Mouse (Mus musculus) right cerebral cortex, adult 18-20 months (tissue): ENCODE data around the gene Cd59a.
"Not testable (repeated sequence)": the region's sequence is repeated elsewhere in the genome, so short reads cannot be mapped to it uniquely, and the experiment has no call there.

Source experiments
- DNase-seq: peaks from one replicate; pipeline ENCODE4 v3.0.0; 2022; ENCODE audit warnings: mixed read lengths

The Cd59a gene

GRCm38 (mm10) chr2:104109528-104109927 is 13.9 kb downstream of the Cd59a start:
- no peak for DNase-seq

- no peak for DNase-seq
These were observed 14.4 kb downstream of the Cd59a start for GRCm38 (mm10) chr2:104110031-104110430.

- DNase-seq, result not testable (repeated sequence)
These were observed 15.7 kb downstream of the Cd59a start for GRCm38 (mm10) chr2:104111170-104111797.

DNA sequence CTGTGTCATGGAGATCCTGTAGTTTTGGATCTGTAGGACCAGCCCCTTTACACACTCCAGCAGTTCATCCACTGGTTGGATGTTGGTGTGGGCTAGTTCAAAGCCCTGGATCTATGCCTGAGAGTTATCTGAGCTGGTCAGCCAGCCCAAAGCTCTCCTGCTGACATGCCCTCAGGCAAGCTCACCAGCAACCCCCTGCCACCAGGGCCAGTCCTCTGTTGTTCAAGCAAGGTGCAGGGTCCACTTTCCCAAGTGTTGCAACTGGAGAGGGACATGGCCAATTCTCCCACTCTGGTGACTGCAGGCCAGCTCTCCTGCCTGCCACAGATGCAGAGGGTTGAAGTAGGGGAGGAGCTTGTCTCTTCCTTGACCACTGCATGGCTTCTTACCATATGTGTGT is 18.0 kb downstream of the Cd59a start:
- DNase-seq, result not testable (repeated sequence)

DNA sequence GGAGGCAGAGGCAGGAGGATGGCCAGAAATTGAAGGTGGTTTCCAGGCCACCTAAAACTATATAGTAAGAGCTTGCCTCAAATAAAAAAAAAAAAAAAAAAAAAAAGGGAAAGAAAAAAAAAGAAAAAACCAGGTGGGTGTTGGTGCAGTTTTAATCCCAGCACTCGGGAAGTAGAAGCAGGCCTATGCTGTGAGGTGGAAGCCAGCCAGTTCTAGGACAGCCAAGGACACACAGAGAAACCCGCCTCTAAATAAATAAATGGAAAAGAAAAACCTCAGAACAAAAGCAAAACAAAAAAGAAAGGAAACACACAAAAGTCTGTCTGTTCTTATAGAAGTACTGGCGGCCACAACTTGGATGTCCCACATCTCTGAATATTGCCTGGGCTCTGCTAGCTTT is 19.3 kb downstream of the Cd59a start:
- DNase-seq, result no peak

DNA sequence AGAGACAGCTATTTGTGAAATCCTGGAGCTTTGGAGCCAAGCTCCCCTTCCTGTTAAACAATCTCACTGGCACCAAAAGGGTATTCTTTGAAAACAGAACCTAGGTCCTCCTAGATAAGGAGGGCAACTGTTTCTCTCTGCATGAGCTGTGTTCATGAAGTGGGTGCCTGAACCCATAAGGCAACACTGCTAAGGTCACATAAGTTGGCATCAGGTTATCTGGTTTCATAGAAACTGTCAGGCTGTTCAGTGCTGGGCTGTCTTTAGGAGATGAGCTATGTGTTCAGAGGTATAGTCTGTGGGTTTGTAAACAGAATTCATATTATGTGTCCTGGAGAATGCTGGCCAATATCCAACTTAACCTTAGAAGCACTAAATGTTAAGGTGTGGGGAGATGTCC is 21.6 kb downstream of the Cd59a start:
- not testable (repeated sequence) for DNase-seq

GRCm38 (mm10) chr2:104119097-104119496 is 23.5 kb downstream of the Cd59a start:
- no peak for DNase-seq

- DNase-seq, result no peak
These were observed 24.7 kb downstream of the Cd59a start for GRCm38 (mm10) chr2:104120312-104120711.

DNA sequence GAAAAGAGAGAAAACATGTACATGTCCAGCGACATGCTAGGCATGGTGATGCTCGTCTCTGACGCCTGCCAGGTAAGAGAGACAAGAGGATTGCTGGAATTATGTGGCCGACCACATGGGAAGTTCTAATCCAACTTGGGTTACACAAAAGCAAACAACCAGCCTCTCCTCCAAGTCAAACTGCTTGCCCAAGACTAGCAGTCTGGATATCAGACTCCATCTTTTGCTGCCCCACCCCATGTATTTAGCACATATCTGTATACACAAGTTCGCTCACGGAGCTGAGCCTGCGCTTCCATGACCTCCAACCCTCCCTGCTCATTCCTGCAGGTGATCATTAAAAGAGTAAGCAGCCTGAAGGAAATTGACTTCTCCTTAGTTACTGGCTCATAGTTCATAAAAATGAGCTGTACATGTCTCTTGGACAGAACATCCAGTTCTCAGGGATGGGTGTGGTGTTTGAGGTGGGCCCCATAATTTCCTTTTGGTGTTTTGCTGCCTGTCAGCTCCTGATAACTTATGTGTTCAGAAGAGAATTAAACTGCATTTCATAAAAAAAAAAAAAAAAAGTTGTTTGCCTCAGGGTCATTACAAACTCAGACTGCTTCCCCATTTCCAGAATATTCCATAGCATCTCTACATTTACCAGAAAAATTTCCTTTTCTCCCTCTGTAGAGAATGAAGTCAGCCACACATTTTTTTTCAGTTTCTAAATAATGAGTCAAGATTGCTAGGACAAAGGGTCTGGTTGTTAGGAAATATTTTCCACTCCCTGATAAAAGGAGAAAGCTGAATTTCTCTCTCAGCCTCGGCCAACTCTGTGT is 26.3 kb downstream of the Cd59a start:
- no peak for DNase-seq

GRCm38 (mm10) chr2:104122505-104123378 is 27.1 kb downstream of the Cd59a start, which contains the start of gene A930018P22Rik:
Gene A930018P22Rik, plus strand, starts transcription at chr2:104122769.
- peak; percentile 92 for DNase-seq

- DNase-seq, result no peak
These were observed 27.9 kb downstream of the Cd59a start for GRCm38 (mm10) chr2:104123540-104123939.

GRCm38 (mm10) chr2:104124071-104124470 is 28.5 kb downstream of the Cd59a start:
- no peak for DNase-seq

- no peak for DNase-seq
These were observed 33.4 kb downstream of the Cd59a start for GRCm38 (mm10) chr2:104128803-104129531.

DNA sequence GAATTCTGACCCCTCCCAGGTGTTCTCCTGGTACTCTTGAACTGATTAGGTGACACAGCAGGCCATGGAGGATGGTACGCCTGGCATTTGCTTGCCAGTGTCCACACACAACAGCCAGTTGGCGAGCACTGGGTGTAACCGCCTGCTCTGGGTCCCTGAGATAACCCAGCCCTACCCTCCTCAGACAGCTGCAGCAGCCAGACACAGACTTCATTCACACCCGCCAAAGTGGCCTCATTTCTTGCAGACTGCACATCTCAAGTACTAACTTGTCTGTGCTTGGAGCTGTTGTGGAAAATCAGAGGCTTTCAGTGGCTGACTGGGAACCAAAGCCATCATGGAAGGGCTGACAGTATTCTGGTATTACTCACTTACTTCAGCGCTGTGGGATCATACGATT is 34.6 kb downstream of the Cd59a start:
- DNase-seq, result peak; percentile 28

- DNase-seq, result no peak
These were observed 35.4 kb downstream of the Cd59a start for GRCm38 (mm10) chr2:104130969-104131368.

DNA sequence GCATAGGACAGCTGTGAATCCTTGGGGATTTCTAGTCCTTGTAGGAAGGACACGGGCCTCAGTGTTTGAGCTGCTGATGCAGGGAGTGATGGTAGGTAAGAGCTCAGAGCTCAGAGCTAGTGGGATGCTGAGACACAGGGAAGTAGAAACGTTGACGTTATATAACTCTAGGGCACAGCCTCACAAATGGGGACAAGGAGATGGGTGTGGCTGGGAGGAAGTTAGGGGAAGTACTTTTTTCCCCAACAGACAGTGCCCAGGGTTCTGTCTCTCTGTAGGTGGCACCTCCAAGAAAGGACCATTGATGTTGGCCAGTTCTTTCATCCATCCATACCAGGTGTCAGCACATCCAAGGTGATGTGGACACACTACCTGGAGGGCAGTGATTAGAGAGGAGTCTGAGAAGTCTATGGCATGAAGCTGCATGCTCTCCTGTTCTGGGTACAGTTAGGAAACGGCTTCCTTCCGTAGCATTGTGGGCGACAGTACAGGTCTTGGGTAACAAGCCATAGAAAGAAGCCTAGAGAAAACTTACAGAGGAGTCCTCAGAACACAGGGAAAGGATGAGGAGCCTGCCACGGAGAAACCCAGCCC is 36.8 kb downstream of the Cd59a start:
- DNase-seq, result no peak

GRCm38 (mm10) chr2:104133042-104133810 is 37.6 kb downstream of the Cd59a start:
- no peak for DNase-seq

GRCm38 (mm10) chr2:104134150-104135056 is 38.8 kb downstream of the Cd59a start:
- peak; percentile 74 for DNase-seq

GRCm38 (mm10) chr2:104135920-104136319 is 40.3 kb downstream of the Cd59a start:
- no peak for DNase-seq

DNA sequence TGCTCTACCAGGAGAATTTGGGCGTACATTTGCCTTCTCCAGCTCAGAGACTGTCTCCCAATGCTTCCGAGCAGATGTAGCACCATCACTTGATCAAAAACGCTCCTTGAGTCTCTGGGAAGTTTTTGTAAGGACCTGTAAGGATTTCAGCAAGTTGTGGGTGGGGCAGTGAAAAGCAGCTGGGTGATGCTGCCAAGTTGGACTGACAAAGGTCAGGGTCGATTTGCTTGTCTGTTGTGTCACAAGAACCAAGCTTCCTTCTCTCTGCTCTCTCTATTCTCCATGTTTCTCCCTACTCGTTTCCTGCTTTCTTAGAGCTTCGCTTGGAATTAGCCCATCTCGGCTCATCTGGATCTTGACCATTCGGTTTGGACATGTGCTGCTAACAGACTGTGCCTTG is 46.5 kb downstream of the Cd59a start:
- no peak for DNase-seq
